Mouse (Mus musculus): ENCODE measurements around the gene Mpp3. TPM values are rescaled to one million over a fixed set of nuclear protein-coding genes. Genes with fewer than 3 reads are reported as not detected.

Gene Mpp3
- polyA plus RNA-seq, 1 experiment from 2014 or later, result 55.2 TPM

DNA sequence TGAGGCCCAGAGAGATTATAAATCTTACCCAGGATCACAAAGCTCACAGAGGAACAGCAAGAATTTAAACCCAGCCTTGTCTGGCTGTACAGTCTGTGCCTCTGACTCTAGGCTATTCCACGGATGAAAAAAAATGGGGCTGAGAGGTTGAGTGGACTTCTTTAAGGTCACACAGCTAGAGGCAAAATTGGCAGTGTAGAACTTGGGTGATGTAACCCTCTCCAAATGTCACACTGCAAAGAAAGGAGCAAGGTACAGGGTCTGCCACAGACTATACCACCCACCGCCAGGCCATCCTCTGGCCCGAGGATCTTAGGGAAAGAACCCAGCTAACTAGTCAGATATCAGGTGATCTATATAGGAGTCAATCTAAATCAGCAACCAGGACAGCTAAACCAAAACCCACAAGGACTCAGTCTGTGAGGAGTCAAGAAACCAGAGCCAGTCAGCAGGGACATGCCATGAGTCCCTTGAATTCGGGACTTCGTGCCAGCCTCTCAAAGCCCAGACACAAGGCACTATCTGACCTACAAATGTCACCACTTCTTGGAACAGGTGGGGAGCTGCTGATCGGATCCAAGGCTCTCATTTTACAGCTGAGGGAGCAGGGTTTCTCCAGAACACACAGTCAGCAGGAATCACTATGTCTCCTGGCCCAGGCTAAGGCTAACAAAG, 4.0 kb downstream of the Mpp3 start:
- Histone ChIP-seq H3K36me3 (ENCODE audit: control insufficient read depth, insufficient read depth) (0 out of 2 replicates have a peak, but pooled peaks cover 2% of the 10 kb centered on the region), H3K4me1 (replicated peaks; ENCODE audit: control insufficient read depth, insufficient read depth, low read length) (peaks cover 30% of the 10 kb centered on the region), H3K27ac (ENCODE audit: low read length) (no peak overlapping the region), H3K27me3 (replicated peaks; ENCODE audit: control insufficient read depth, insufficient read depth, low read length) (no peaks in the 10 kb centered on the region), H3K9ac (replicated peaks; ENCODE audit: low read depth, low read length) (no peak overlapping the region), H3K4me3 (replicated peaks; ENCODE audit: low read length) (no peak overlapping the region), H3K9me3 (ENCODE audit: control insufficient read depth, low read length) (no peaks in the 10 kb centered on the region), H3K4me2 (ENCODE audit: low read length) (no peak overlapping the region)
- no peak for ATAC-seq
- WGBS, result 79% methylated on average over 6 of the region's 6 CpGs

GRCm38 (mm10) chr11:102023406-102023805, 4.9 kb downstream of the Mpp3 start:
- 78% methylated on average over 13 of the region's 13 CpGs for WGBS

DNA sequence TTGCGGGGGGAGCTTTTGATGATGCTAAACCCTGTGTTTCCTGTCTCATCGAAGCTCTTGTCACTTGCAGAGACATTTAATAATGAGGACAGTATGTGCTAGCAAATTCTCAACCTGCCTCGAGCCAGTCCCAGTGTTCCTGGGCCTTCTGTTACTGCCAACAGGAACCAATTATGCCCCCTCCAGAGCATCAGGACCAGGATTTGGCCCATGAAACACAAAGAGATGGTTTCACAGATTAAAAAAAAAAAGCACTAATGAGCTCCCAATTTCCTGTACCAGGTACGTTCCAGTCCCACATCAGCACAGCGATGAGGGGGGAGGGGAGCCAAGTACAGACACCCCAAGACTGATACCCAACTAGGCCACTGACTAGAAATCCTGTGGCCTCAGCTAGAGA, 7.1 kb downstream of the Mpp3 start:
- no peak for ATAC-seq
- no peak overlapping the region for H3K9ac ChIP-seq (replicated peaks; ENCODE audit: low read depth, low read length)
- H3K9me3 ChIP-seq (ENCODE audit: control insufficient read depth, low read length), result no peaks in the 10 kb centered on the region
- WGBS, result 70% methylated on average over 5 of the region's 5 CpGs
- H3K4me2 ChIP-seq (ENCODE audit: low read length), result no peak overlapping the region
- H3K27me3 ChIP-seq (replicated peaks; ENCODE audit: control insufficient read depth, insufficient read depth, low read length), result no peaks in the 10 kb centered on the region
- no peak overlapping the region for H3K4me3 ChIP-seq (replicated peaks; ENCODE audit: low read length)
- 0 out of 2 replicates have a peak, but pooled peaks cover 2% of the 10 kb centered on the region for H3K36me3 ChIP-seq (ENCODE audit: control insufficient read depth, insufficient read depth)
- peaks cover 21% of the 10 kb centered on the region for H3K4me1 ChIP-seq (replicated peaks; ENCODE audit: control insufficient read depth, insufficient read depth, low read length)
- no peak overlapping the region for H3K27ac ChIP-seq (ENCODE audit: low read length)

More at GRCm38 (mm10) chr11:102023406-102023805, 4.9 kb downstream of the Mpp3 start:
- H3K9me3 ChIP-seq (ENCODE audit: control insufficient read depth, low read length), result no peaks in the 10 kb centered on the region
- no peak overlapping the region for H3K4me2 ChIP-seq (ENCODE audit: low read length)
- H3K36me3 ChIP-seq (ENCODE audit: control insufficient read depth, insufficient read depth), result 0 out of 2 replicates have a peak, but pooled peaks cover 2% of the 10 kb centered on the region
- ATAC-seq, result no peak
- H3K4me1 ChIP-seq (replicated peaks; ENCODE audit: control insufficient read depth, insufficient read depth, low read length), result peaks cover 30% of the 10 kb centered on the region
- H3K27me3 ChIP-seq (replicated peaks; ENCODE audit: control insufficient read depth, insufficient read depth, low read length), result no peaks in the 10 kb centered on the region
- no peak overlapping the region for H3K4me3 ChIP-seq (replicated peaks; ENCODE audit: low read length)
- H3K9ac ChIP-seq (replicated peaks; ENCODE audit: low read depth, low read length), result no peak overlapping the region
- H3K27ac ChIP-seq (ENCODE audit: low read length), result no peak overlapping the region

DNA sequence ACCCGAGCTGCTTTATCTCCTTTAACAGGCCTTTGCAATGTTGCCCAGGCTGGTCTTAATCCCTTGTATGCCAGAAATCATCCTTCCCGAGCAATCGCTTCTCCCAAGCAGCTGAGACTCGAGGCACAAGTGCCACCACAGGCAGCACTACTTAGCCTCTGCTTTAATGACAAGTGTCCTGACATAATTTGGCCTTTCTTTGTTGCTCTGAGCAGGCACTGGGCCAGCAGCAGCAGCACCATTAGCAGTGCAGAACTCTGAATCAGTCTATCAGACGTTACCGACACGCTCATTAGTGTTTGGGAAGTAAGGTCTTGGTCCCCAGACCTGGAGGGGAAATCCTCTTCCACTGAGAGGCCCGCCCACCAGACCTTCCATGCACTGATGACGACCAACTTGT, 8.5 kb downstream of the Mpp3 start:
- Histone ChIP-seq H3K27ac (ENCODE audit: low read length) (no peak overlapping the region), H3K27me3 (replicated peaks; ENCODE audit: control insufficient read depth, insufficient read depth, low read length) (no peaks in the 10 kb centered on the region), H3K4me1 (replicated peaks; ENCODE audit: control insufficient read depth, insufficient read depth, low read length) (peaks cover 7% of the 10 kb centered on the region; the same call in 1 of the 2 replicates), H3K9me3 (ENCODE audit: control insufficient read depth, low read length) (no peaks in the 10 kb centered on the region), H3K4me2 (ENCODE audit: low read length) (no peak overlapping the region), H3K36me3 (ENCODE audit: control insufficient read depth, insufficient read depth) (0 out of 2 replicates have a peak, but pooled peaks cover 2% of the 10 kb centered on the region), H3K4me3 (replicated peaks; ENCODE audit: low read length) (no peak overlapping the region), H3K9ac (replicated peaks; ENCODE audit: low read depth, low read length) (no peak overlapping the region)
- WGBS, result 27% methylated on average over 9 of the region's 9 CpGs
- no peak for ATAC-seq

GRCm38 (mm10) chr11:102016136-102016535, 12.1 kb downstream of the Mpp3 start:
- WGBS, result 100% methylated on average over 1 of the region's 1 CpGs
- H3K27ac ChIP-seq (ENCODE audit: low read length), result no peak overlapping the region
- peaks cover 4% of the 10 kb centered on the region; the same call in 1 of the 2 replicates for H3K36me3 ChIP-seq (ENCODE audit: control insufficient read depth, insufficient read depth)
- H3K4me3 ChIP-seq (replicated peaks; ENCODE audit: low read length), result no peak overlapping the region
- 0 out of 2 replicates have a peak, but pooled peaks cover 9% of the 10 kb centered on the region for H3K4me1 ChIP-seq (replicated peaks; ENCODE audit: control insufficient read depth, insufficient read depth, low read length)
- no peak overlapping the region for H3K4me2 ChIP-seq (ENCODE audit: low read length)
- no peaks in the 10 kb centered on the region for H3K27me3 ChIP-seq (replicated peaks; ENCODE audit: control insufficient read depth, insufficient read depth, low read length)
- H3K9ac ChIP-seq (replicated peaks; ENCODE audit: low read depth, low read length), result no peak overlapping the region
- no peaks in the 10 kb centered on the region for H3K9me3 ChIP-seq (ENCODE audit: control insufficient read depth, low read length)
- ATAC-seq, result no peak

DNA sequence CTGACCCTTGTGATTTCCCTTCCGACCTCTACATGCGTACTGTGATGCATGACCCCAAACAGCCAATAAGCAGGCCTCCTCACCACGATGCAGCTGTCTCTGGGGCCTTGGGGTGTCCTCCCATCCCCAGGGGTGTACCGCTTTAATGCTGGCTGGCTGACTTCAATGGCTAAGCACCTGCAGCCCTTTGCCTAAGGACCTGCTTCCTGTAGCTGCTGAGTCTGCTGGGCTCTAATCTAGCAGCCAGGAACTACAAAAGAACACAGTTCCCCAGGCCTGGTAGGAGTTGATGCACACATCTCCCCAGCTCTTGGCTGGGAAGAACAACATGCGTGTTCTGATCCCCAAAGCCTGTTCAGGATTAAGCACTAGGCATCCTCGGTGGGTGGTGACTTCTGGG, 12.8 kb downstream of the Mpp3 start:
- H3K36me3 ChIP-seq (ENCODE audit: control insufficient read depth, insufficient read depth), result peaks cover 4% of the 10 kb centered on the region; the same call in 1 of the 2 replicates
- WGBS, result 56% methylated on average over 6 of the region's 6 CpGs

GRCm38 (mm10) chr11:102013201-102013600, 15.1 kb downstream of the Mpp3 start:
- Histone ChIP-seq H3K9me3 (ENCODE audit: control insufficient read depth, low read length) (no peaks in the 10 kb centered on the region), H3K36me3 (ENCODE audit: control insufficient read depth, insufficient read depth) (peaks cover 6% of the 10 kb centered on the region; the same call in 1 of the 2 replicates), H3K4me2 (ENCODE audit: low read length) (no peak overlapping the region), H3K4me1 (replicated peaks; ENCODE audit: control insufficient read depth, insufficient read depth, low read length) (peaks cover 16% of the 10 kb centered on the region), H3K27me3 (replicated peaks; ENCODE audit: control insufficient read depth, insufficient read depth, low read length) (no peaks in the 10 kb centered on the region), H3K4me3 (replicated peaks; ENCODE audit: low read length) (no peak overlapping the region), H3K27ac (ENCODE audit: low read length) (no peak overlapping the region), H3K9ac (replicated peaks; ENCODE audit: low read depth, low read length) (no peak overlapping the region)
- ATAC-seq, result no peak
- 88% methylated on average over 8 of the region's 8 CpGs for WGBS

More for the DNA sequence above, 12.8 kb downstream of the Mpp3 start:
- H3K27me3 ChIP-seq (replicated peaks; ENCODE audit: control insufficient read depth, insufficient read depth, low read length), result no peaks in the 10 kb centered on the region
- no peak overlapping the region for H3K4me2 ChIP-seq (ENCODE audit: low read length)
- no peak overlapping the region for H3K4me3 ChIP-seq (replicated peaks; ENCODE audit: low read length)
- no peak for ATAC-seq
- H3K27ac ChIP-seq (ENCODE audit: low read length), result no peak overlapping the region
- peaks cover 11% of the 10 kb centered on the region for H3K4me1 ChIP-seq (replicated peaks; ENCODE audit: control insufficient read depth, insufficient read depth, low read length)
- no peaks in the 10 kb centered on the region for H3K9me3 ChIP-seq (ENCODE audit: control insufficient read depth, low read length)
- no peak overlapping the region for H3K9ac ChIP-seq (replicated peaks; ENCODE audit: low read depth, low read length)

DNA sequence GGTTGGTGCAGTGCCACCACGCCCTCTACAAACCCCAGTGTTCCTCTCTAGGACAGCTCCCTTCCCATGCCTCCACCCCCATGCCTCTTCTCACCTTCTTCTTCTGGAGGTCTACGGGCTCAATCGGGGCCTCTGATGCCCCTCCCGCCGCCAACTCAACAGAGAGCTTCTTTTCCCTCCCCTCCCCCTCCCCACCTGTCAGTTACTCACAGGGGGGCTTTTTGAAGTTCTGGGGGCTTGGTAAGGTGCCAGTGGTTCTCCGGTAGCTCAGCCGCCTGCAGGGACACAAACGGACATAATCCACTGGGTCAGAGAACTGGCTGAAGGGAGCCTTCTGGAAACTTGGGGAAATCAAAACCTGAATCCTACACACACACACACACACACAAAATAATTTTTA, 16.8 kb downstream of the Mpp3 start:
- no peak overlapping the region for H3K4me3 ChIP-seq (replicated peaks; ENCODE audit: low read length)
- H3K4me2 ChIP-seq (ENCODE audit: low read length), result no peak overlapping the region
- no peak overlapping the region for H3K9ac ChIP-seq (replicated peaks; ENCODE audit: low read depth, low read length)
- ATAC-seq, result no peak
- H3K9me3 ChIP-seq (ENCODE audit: control insufficient read depth, low read length), result no peaks in the 10 kb centered on the region
- peaks cover 11% of the 10 kb centered on the region for H3K36me3 ChIP-seq (ENCODE audit: control insufficient read depth, insufficient read depth)
- H3K27ac ChIP-seq (ENCODE audit: low read length), result no peak overlapping the region
- peaks cover 16% of the 10 kb centered on the region for H3K4me1 ChIP-seq (replicated peaks; ENCODE audit: control insufficient read depth, insufficient read depth, low read length)
- H3K27me3 ChIP-seq (replicated peaks; ENCODE audit: control insufficient read depth, insufficient read depth, low read length), result no peaks in the 10 kb centered on the region
- WGBS, result 51% methylated on average over 8 of the region's 8 CpGs

GRCm38 (mm10) chr11:102010140-102010539, 18.1 kb downstream of the Mpp3 start:
- H3K9ac ChIP-seq (replicated peaks; ENCODE audit: low read depth, low read length), result no peak overlapping the region
- no peak overlapping the region for H3K4me2 ChIP-seq (ENCODE audit: low read length)
- no peaks in the 10 kb centered on the region for H3K27me3 ChIP-seq (replicated peaks; ENCODE audit: control insufficient read depth, insufficient read depth, low read length)
- 15% methylated on average over 13 of the region's 13 CpGs for WGBS
- H3K36me3 ChIP-seq (ENCODE audit: control insufficient read depth, insufficient read depth), result peaks cover 11% of the 10 kb centered on the region
- H3K4me1 ChIP-seq (replicated peaks; ENCODE audit: control insufficient read depth, insufficient read depth, low read length), result peaks cover 16% of the 10 kb centered on the region
- H3K9me3 ChIP-seq (ENCODE audit: control insufficient read depth, low read length), result no peaks in the 10 kb centered on the region
- peak overlapping the region; percentile 82 for H3K27ac ChIP-seq (ENCODE audit: low read length)
- no peak overlapping the region for H3K4me3 ChIP-seq (replicated peaks; ENCODE audit: low read length)
- ATAC-seq, result peak; percentile 90

Data from forebrain, embryonic 16.5 days (tissue).